Mouse (Mus musculus): ENCODE data around the gene Lrrc10b. TPM values are rescaled to one million over a fixed set of nuclear protein-coding genes. Genes with fewer than 3 reads are reported as not detected.

Gene Lrrc10b
- polyA plus RNA-seq, 1 experiment from 2014 or later: 0.71 TPM

DNA sequence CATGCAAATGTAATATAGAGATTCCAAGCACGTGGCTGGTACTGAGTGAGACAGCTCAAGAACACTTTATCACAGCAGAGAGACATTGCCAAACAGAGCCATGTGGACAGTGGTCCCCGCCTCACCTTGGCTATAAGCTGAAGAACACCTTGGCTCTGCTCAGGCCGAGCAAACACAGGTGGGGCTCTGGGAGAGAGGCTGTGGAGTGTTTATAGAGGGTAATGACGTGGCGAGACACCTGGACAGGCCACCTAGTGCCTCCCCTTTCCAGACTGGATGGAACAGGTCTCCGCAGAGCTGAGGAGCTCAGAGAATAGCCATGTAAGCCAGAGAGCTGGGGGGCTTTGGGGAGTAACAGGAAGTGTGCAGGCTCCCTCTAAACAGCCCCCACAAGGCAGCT, 22.3 kb downstream of the Lrrc10b start:
- WGBS: 78% methylated on average over 6 of the region's 6 CpGs
- Histone ChIP-seq H3K9me3 (ENCODE audit: control insufficient read depth, low read length) (no peaks in the 10 kb centered on the region), H3K36me3 (ENCODE audit: control insufficient read depth, insufficient read depth, low read length) (no peaks in the 10 kb centered on the region), H3K27ac (ENCODE audit: low read depth, low read length) (no peak overlapping the region), H3K4me2 (ENCODE audit: low read depth, low read length, severe bottlenecking) (no peak overlapping the region), H3K4me3 (ENCODE audit: low read depth, low read length) (no peak overlapping the region), H3K9ac (ENCODE audit: low read length) (no peak overlapping the region), H3K4me1 (replicated peaks; ENCODE audit: control insufficient read depth, insufficient read depth, low read length) (no peaks in the 10 kb centered on the region), H3K27me3 (ENCODE audit: control insufficient read depth, insufficient read depth, low read length) (no peaks in the 10 kb centered on the region)
- DNase-seq (ENCODE audit: low spot score) (no peak), ATAC-seq (replicated peaks; ENCODE audit: low FRiP score) (no peak)

DNA sequence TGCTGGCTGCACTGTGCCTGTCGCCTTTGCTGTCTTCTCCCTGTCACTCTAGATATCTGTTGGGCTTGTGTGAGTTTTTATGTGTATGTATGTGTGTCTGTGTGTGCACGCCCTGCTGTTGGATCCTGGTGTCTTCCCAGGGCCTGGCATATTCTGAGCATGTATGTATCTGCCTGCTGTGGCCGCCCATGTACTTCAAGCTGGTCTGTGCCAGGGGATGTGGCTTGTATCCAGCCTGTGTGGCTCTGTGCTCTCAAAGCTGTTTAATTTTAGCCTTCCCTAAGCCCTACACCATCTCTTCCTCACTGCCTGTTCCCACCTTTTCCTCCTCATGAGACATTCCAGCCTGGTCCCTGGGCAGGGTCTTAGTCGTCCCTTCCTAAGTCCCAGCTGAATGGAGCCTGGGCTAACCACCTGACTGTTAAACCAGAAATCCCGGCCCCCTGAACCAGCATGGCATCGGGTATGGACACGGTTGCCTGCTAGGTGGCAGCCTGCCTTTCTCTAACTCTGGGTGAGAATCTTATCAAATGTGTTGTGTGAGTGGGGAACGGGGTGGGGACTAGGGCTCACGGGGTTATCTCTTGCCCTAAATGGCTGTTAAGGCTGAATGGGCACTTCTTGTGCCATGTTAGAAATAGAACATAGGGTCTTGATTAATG, 23.3 kb downstream of the Lrrc10b start:
- Histone ChIP-seq H3K9me3 (ENCODE audit: control insufficient read depth, low read length) (no peaks in the 10 kb centered on the region), H3K4me1 (replicated peaks; ENCODE audit: control insufficient read depth, insufficient read depth, low read length) (no peaks in the 10 kb centered on the region), H3K4me2 (ENCODE audit: low read depth, low read length, severe bottlenecking) (no peak overlapping the region), H3K27ac (ENCODE audit: low read depth, low read length) (no peak overlapping the region), H3K27me3 (ENCODE audit: control insufficient read depth, insufficient read depth, low read length) (no peaks in the 10 kb centered on the region), H3K36me3 (ENCODE audit: control insufficient read depth, insufficient read depth, low read length) (no peaks in the 10 kb centered on the region), H3K4me3 (ENCODE audit: low read depth, low read length) (no peak overlapping the region), H3K9ac (ENCODE audit: low read length) (no peak overlapping the region)
- DNase-seq (ENCODE audit: low spot score) (no peak), ATAC-seq (replicated peaks; ENCODE audit: low FRiP score) (no peak)
- WGBS: 72% methylated on average over 9 of the region's 9 CpGs

DNA sequence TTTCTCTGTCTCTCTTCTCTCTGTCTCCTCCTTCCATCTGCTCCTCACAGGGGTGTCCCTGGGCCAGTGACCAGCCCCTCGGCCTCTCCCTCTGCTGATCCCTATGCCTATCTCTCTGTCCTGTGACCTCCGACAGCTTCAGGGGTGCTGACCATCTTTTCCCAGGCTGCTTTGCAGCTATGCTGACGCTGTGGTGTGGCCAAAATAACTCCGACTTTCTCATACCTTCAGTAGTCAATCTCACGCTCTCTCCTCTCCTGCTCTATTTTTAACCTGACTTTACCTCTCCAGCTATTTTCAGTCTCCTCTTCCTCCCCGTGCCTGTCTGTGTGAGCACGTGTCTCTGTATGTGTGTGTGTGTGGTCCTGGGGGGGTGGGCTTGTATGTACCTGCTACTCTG, 24.0 kb downstream of the Lrrc10b start:
- Histone ChIP-seq H3K4me1 (replicated peaks; ENCODE audit: control insufficient read depth, insufficient read depth, low read length) (no peaks in the 10 kb centered on the region), H3K27ac (ENCODE audit: low read depth, low read length) (no peak overlapping the region), H3K9me3 (ENCODE audit: control insufficient read depth, low read length) (no peaks in the 10 kb centered on the region), H3K4me3 (ENCODE audit: low read depth, low read length) (no peak overlapping the region), H3K4me2 (ENCODE audit: low read depth, low read length, severe bottlenecking) (no peak overlapping the region), H3K36me3 (ENCODE audit: control insufficient read depth, insufficient read depth, low read length) (no peaks in the 10 kb centered on the region), H3K27me3 (ENCODE audit: control insufficient read depth, insufficient read depth, low read length) (no peaks in the 10 kb centered on the region), H3K9ac (ENCODE audit: low read length) (no peak overlapping the region)
- DNase-seq (ENCODE audit: low spot score): no peak
- no peak for ATAC-seq (replicated peaks; ENCODE audit: low FRiP score)
- 76% methylated on average over 7 of the region's 7 CpGs for WGBS

DNA sequence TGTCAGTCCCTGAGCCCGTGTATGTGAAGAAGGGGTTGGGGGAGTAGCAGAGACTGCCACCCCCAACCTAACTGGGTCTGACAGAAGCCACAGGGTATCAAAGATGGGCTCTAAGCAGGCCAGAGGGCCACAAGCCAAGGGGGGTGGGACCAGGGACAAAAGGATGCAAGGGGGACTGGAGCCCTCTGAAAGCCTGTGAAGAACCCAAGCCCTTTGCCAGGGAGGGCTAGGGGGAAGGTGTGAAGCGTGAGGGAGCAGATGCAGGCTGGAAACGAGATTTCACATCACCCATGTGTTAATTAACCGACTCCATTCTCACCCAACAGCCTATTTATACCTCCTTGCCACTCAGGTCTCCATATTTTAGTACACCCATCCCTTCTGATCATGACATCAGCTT, 25.4 kb downstream of the Lrrc10b start:
- DNase-seq (ENCODE audit: low spot score) (no peak), ATAC-seq (replicated peaks; ENCODE audit: low FRiP score) (no peak)
- H3K9ac ChIP-seq (ENCODE audit: low read length): no peak overlapping the region
- no peaks in the 10 kb centered on the region for H3K36me3 ChIP-seq (ENCODE audit: control insufficient read depth, insufficient read depth, low read length)
- H3K27me3 ChIP-seq (ENCODE audit: control insufficient read depth, insufficient read depth, low read length): no peaks in the 10 kb centered on the region
- H3K9me3 ChIP-seq (ENCODE audit: control insufficient read depth, low read length): no peaks in the 10 kb centered on the region
- H3K4me3 ChIP-seq (ENCODE audit: low read depth, low read length): no peak overlapping the region
- no peak overlapping the region for H3K4me2 ChIP-seq (ENCODE audit: low read depth, low read length, severe bottlenecking)
- WGBS: 58% methylated on average over 4 of the region's 4 CpGs
- no peaks in the 10 kb centered on the region for H3K4me1 ChIP-seq (replicated peaks; ENCODE audit: control insufficient read depth, insufficient read depth, low read length)
- H3K27ac ChIP-seq (ENCODE audit: low read depth, low read length): no peak overlapping the region; the same call in 1 of the 2 replicates

DNA sequence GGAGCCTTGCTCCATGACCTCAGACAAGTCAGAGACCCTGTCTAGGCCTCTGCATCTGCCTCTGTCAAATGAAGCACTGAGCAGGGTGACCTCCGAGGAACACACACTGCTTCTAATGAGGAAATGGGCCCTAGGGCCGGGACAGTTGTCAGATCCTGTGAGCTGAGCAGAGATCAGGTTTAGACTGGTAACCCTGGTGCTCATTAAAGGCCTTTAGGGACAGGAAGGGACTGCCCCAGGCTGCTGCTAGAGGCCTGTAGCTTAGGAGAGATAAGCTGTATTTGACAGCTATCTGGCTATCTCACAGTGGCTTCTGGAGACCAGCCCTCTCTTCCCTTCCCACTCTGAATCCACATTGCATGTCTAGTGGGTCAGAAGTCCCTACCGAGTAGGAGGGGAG, 25.9 kb downstream of the Lrrc10b start:
- Histone ChIP-seq H3K36me3 (ENCODE audit: control insufficient read depth, insufficient read depth, low read length) (no peaks in the 10 kb centered on the region), H3K27me3 (ENCODE audit: control insufficient read depth, insufficient read depth, low read length) (no peaks in the 10 kb centered on the region), H3K27ac (ENCODE audit: low read depth, low read length) (no peak overlapping the region; the same call in 1 of the 2 replicates), H3K9ac (ENCODE audit: low read length) (no peak overlapping the region), H3K9me3 (ENCODE audit: control insufficient read depth, low read length) (no peaks in the 10 kb centered on the region), H3K4me1 (replicated peaks; ENCODE audit: control insufficient read depth, insufficient read depth, low read length) (0 out of 2 replicates have a peak, but pooled peaks cover under 1% of the 10 kb centered on the region), H3K4me2 (ENCODE audit: low read depth, low read length, severe bottlenecking) (no peak overlapping the region), H3K4me3 (ENCODE audit: low read depth, low read length) (no peak overlapping the region)
- ATAC-seq (replicated peaks; ENCODE audit: low FRiP score) (no peak), DNase-seq (ENCODE audit: low spot score) (no peak)
- 49% methylated on average over 3 of the region's 3 CpGs for WGBS

DNA sequence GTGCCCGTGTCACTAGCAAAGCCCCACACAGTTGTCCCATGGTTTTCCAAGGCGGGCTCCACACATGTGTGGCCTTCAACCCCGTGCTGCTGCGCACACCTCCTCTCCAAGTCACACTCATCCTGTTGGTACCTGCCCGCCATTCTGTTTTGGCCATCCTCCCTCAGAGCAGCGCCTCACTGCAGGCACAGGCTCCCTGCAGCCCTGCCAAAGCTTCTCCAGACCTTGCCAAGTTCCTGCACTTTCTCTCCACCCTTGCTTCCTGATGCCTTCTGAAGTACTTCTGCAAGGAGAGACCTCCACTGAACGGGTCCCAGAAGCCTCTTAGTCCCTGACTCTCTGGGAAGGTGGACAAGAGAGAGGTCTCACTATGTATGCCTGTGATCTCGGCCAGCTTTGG, 27.9 kb downstream of the Lrrc10b start:
- 0 out of 2 replicates have a peak, but pooled peaks cover 2% of the 10 kb centered on the region for H3K27me3 ChIP-seq (ENCODE audit: control insufficient read depth, insufficient read depth, low read length)
- WGBS: 88% methylated on average over 8 of the region's 8 CpGs
- H3K4me3 ChIP-seq (ENCODE audit: low read depth, low read length): no peak overlapping the region
- H3K9ac ChIP-seq (ENCODE audit: low read length): no peak overlapping the region
- DNase-seq (ENCODE audit: low spot score): no peak
- H3K4me1 ChIP-seq (replicated peaks; ENCODE audit: control insufficient read depth, insufficient read depth, low read length): peaks cover 5% of the 10 kb centered on the region; the same call in 1 of the 2 replicates
- no peaks in the 10 kb centered on the region for H3K9me3 ChIP-seq (ENCODE audit: control insufficient read depth, low read length)
- H3K27ac ChIP-seq (ENCODE audit: low read depth, low read length): no peak overlapping the region
- ATAC-seq (replicated peaks; ENCODE audit: low FRiP score): no peak
- H3K36me3 ChIP-seq (ENCODE audit: control insufficient read depth, insufficient read depth, low read length): no peaks in the 10 kb centered on the region
- no peak overlapping the region for H3K4me2 ChIP-seq (ENCODE audit: low read depth, low read length, severe bottlenecking)

DNA sequence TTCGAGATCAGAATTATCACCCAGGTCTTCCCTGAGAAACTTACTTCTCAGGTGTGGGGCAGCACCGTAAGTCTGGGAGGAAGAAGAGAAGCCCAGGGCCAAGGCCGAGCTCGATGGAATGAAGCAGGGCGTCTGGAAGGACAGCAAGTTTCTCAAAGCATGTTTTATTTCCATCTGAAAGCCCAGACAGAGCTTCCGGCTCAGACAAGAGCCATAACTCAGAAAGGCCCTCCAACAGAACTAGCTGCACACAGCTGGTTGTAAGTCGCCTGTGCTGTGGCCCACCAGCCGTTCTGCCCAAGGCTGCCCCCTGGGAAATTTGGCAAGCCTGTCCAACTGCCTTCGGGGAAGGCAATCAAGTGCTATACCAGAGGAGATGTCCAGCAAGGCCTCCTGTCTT, 29.8 kb downstream of the Lrrc10b start:
- Histone ChIP-seq H3K9me3 (ENCODE audit: control insufficient read depth, low read length) (no peaks in the 10 kb centered on the region), H3K27ac (ENCODE audit: low read depth, low read length) (no peak overlapping the region), H3K4me2 (ENCODE audit: low read depth, low read length, severe bottlenecking) (no peak overlapping the region), H3K4me1 (replicated peaks; ENCODE audit: control insufficient read depth, insufficient read depth, low read length) (peaks cover 8% of the 10 kb centered on the region; the same call in 1 of the 2 replicates), H3K36me3 (ENCODE audit: control insufficient read depth, insufficient read depth, low read length) (no peaks in the 10 kb centered on the region), H3K9ac (ENCODE audit: low read length) (no peak overlapping the region), H3K27me3 (ENCODE audit: control insufficient read depth, insufficient read depth, low read length) (0 out of 2 replicates have a peak, but pooled peaks cover 2% of the 10 kb centered on the region), H3K4me3 (ENCODE audit: low read depth, low read length) (no peak overlapping the region)
- DNase-seq (ENCODE audit: low spot score): no peak
- no peak for ATAC-seq (replicated peaks; ENCODE audit: low FRiP score)
- WGBS: 75% methylated on average over 9 of the region's 9 CpGs

DNA sequence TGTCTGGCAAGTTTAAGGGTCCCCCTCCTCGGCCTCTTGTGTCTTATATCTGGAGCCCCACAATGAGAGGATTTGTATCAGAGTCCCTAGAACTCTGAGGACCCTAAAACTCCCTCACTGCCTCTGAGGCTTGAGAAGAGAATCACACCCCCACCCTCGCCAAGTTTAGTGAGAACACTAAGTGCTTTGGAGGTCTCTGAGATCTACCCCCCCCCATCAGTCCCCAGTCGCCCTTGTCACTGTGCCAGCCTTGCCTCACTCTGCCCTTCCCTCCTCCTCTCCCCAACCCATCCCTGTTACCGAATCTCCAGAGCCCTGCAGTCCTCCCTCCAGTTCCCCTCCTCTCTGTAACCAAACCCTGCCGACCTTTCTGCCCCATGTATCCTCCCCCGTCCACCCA, 30.5 kb downstream of the Lrrc10b start:
- no peak overlapping the region for H3K4me3 ChIP-seq (ENCODE audit: low read depth, low read length)
- no peak overlapping the region for H3K4me2 ChIP-seq (ENCODE audit: low read depth, low read length, severe bottlenecking)
- no peak overlapping the region for H3K9ac ChIP-seq (ENCODE audit: low read length)
- H3K27ac ChIP-seq (ENCODE audit: low read depth, low read length): no peak overlapping the region
- peaks cover 11% of the 10 kb centered on the region; the same call in 1 of the 2 replicates for H3K4me1 ChIP-seq (replicated peaks; ENCODE audit: control insufficient read depth, insufficient read depth, low read length)
- H3K9me3 ChIP-seq (ENCODE audit: control insufficient read depth, low read length): no peaks in the 10 kb centered on the region
- ATAC-seq (replicated peaks; ENCODE audit: low FRiP score) (no peak), DNase-seq (ENCODE audit: low spot score) (no peak)
- 0 out of 2 replicates have a peak, but pooled peaks cover 2% of the 10 kb centered on the region for H3K27me3 ChIP-seq (ENCODE audit: control insufficient read depth, insufficient read depth, low read length)
- whole genome bisulfite sequencing: 60% methylated on average over 6 of the region's 6 CpGs
- no peaks in the 10 kb centered on the region for H3K36me3 ChIP-seq (ENCODE audit: control insufficient read depth, insufficient read depth, low read length)

DNA sequence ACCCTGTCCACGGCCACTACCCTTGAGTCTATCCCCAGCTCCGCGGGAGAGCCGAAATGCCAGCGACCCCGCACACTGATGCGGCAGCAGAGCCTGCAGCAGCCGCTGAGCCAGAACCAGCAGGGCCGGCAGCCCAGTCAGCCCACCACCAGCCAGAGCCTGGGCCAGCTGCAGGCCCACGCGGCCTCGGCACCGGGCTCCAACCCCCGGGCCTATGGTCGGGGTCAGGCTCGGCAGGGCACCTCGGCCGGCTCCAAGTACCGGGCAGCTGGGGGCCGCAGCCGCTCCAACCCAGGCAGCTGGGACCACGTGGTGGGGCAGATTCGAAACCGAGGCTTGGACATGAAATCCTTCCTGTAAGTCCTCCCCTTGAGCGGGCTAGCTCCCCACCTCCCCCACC, 31.0 kb downstream of the Lrrc10b start:
- H3K27ac ChIP-seq (ENCODE audit: low read depth, low read length): no peak overlapping the region
- ATAC-seq (replicated peaks; ENCODE audit: low FRiP score): no peak

More for the DNA sequence above, 31.0 kb downstream of the Lrrc10b start:
- Histone ChIP-seq H3K9ac (ENCODE audit: low read length) (0 out of 2 replicates have a peak overlapping the region, but pooled peaks have one; percentile 13), H3K4me3 (ENCODE audit: low read depth, low read length) (no peak overlapping the region), H3K36me3 (ENCODE audit: control insufficient read depth, insufficient read depth, low read length) (no peaks in the 10 kb centered on the region), H3K27me3 (ENCODE audit: control insufficient read depth, insufficient read depth, low read length) (0 out of 2 replicates have a peak, but pooled peaks cover 2% of the 10 kb centered on the region), H3K4me1 (replicated peaks; ENCODE audit: control insufficient read depth, insufficient read depth, low read length) (peaks cover 11% of the 10 kb centered on the region; the same call in 1 of the 2 replicates), H3K4me2 (ENCODE audit: low read depth, low read length, severe bottlenecking) (no peak overlapping the region), H3K9me3 (ENCODE audit: control insufficient read depth, low read length) (no peaks in the 10 kb centered on the region)
- peak; percentile 57 for DNase-seq (ENCODE audit: low spot score)
- WGBS: 30% methylated on average over 23 of the region's 25 CpGs

All from forebrain, embryonic 11.5 days (tissue).